Mouse (Mus musculus): ENCODE data around the gene Gipc3.

DNA sequence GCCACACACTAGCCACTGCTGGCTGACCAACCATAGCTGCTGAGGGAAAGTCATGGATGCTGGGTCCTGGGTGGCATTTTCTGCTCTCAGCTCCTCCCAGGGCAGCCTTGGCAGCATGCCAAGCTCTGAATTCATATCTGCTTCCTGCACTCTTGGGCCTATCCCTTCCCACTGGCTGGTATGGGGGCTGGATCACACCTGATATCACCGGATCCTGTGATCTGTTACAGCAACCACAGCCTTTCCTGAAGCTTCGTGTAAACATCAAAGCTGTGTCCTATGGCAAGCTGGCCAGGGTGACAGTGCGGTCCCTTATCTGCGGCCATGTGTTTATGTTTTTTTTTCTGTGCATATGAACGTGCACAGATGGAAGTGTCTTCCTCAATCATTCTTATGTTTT is 39.0 kb upstream of the Gipc3 start:
- TF ChIP-seq POLR2A (IDR thresholded peaks at IDR 0.05; ENCODE audit: insufficient read length, low read depth): no peak
- TF ChIP-seq POLR2AphosphoS2 (IDR thresholded peaks at IDR 0.05; ENCODE audit: insufficient read length, low read depth): no peak
- TF ChIP-seq TCF3 (IDR thresholded peaks at IDR 0.05; ENCODE audit: insufficient read length, low read depth): no peak
- TF ChIP-seq E2F4 (IDR thresholded peaks at IDR 0.05; ENCODE audit: insufficient read depth): no peak
